22 mouse cellular contexts compared by ENCODE assay signal in the genomic region with DNA sequence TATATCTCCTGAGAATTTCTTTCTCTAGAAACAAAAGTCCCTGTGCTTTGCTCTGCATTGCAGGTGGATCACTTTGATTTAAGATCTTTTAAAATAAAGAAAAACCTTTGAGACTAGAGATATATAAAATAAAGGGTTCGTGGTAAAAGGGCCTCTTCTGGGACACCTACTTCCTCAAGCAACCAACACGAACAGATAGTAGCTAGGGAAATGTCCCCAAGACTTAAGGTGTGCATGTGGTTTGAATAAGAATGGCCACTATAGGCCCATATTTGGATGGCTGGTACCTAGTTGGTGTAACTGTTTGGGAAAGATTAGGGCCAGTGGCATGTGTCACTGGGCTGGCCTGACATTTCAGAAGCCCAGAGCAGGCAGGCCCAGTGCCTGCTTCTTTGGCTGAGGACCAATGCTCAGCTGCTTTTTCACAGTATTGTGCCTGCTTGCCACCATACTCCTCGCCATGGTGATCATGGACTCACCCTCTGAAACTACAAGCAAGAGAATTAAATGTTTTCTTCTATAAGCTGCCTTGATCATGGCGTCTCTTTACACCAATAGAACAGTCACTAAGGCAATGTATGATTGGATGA. TPM values are rescaled to one million over a fixed set of nuclear protein-coding genes. Genes with fewer than 3 reads are reported as not detected.
"Had no signal": no experiment of that assay in that cellular context is flagged by ENCODE, and none has a peak within 500 bp of the region (broad histone marks: within the 10 kb centered on the region; RNA-seq: fewer than 3 reads in every experiment).

No protein-coding gene starts in this region.

- ATAC-seq: hindbrain, postnatal 0 days; intestine, postnatal 0 days had no signal

- H3K4me1 ChIP-seq: heart, embryonic 12.5 days; hindbrain, embryonic 13.5 days; hindbrain, embryonic 15.5 days; limb, embryonic 10.5 days; limb, embryonic 12.5 days; liver, embryonic 13.5 days; liver, embryonic 15.5 days had no signal

- H3K27ac ChIP-seq: hindbrain, embryonic 13.5 days; hindbrain, embryonic 15.5 days; hindbrain, postnatal 0 days; layer of hippocampus, adult 2 months; left cerebral cortex, adult 2 months; limb, embryonic 10.5 days; limb, embryonic 12.5 days; liver, embryonic 13.5 days; liver, embryonic 15.5 days had no signal

- H3K9ac ChIP-seq: heart, embryonic 12.5 days; hindbrain, embryonic 13.5 days; hindbrain, embryonic 15.5 days; limb, embryonic 12.5 days; liver, embryonic 13.5 days; liver, embryonic 15.5 days had no signal

- H3K27me3 ChIP-seq: heart, embryonic 12.5 days; hindbrain, embryonic 13.5 days; hindbrain, embryonic 15.5 days; limb, embryonic 12.5 days; liver, embryonic 13.5 days; liver, embryonic 15.5 days had no signal

- H3K9me3 ChIP-seq: hindbrain, embryonic 13.5 days; hindbrain, embryonic 15.5 days; limb, embryonic 10.5 days; limb, embryonic 12.5 days; liver, embryonic 15.5 days had no signal

- H3K4me3 ChIP-seq: heart, embryonic 12.5 days; hindbrain, embryonic 13.5 days; hindbrain, embryonic 15.5 days; layer of hippocampus, adult 2 months; left cerebral cortex, adult 2 months; limb, embryonic 10.5 days; limb, embryonic 12.5 days; liver, embryonic 13.5 days; liver, embryonic 15.5 days had no signal

- DNase-seq: gastrocnemius, postnatal 14 days; gastrocnemius, postnatal 36 days; heart, adult 18-20 months; heart, postnatal 10 days; kidney, adult 18-20 months; kidney, adult 8-10 months; kidney, postnatal 10 days; kidney, postnatal 25 days; kidney, postnatal 4 days; liver; liver, embryonic 13.5 days had no signal

RNA-seq across cellular contexts. Expression of a gene that starts 22.7 kb away (rescaled TPM):
- total RNA-seq: hematopoietic stem cell, adult 5-6 weeks had no signal
